Comparison of ENCODE assay signal across 14 mouse cellular contexts in genomic region chr3:24355010-24355409, GRCm38 (mm10).
A peak's percentile ranks its signal among the peaks of the same experiment; 100 is the strongest.
DNase-seq lines count a peak whose midpoint lies in the region; ATAC-seq and TF ChIP-seq lines count a peak whose summit lies in the region.
"Had no signal": no experiment of that assay in that cellular context is flagged by ENCODE, and none has a peak within 500 bp of the region (broad histone marks: within the 10 kb centered on the region; RNA-seq: fewer than 3 reads in every experiment).

No protein-coding gene starts in this region.

- H3K27ac ChIP-seq in embryonic facial prominence, embryonic 11.5 days (replicated peaks; ENCODE audit: low read depth, low read length) = no peak overlapping the region
- no peak overlapping the region for H3K27ac ChIP-seq in limb, embryonic 14.5 days (replicated peaks; ENCODE audit: low read depth, low read length)

- peak; percentile 49 to 55 for DNase-seq in cerebellum, postnatal 10 days
- DNase-seq in cerebellum, postnatal 36 days = no peak
- peak; percentile 3 to 7 for DNase-seq in layer of hippocampus, postnatal 14 days (ENCODE audit: low spot score in 2 of 2)
- no peak for DNase-seq in layer of hippocampus, postnatal 36 days
- peak; percentile 7 for DNase-seq in embryonic facial prominence, embryonic 11.5 days (ENCODE audit: low spot score)
- DNase-seq in limb, embryonic 14.5 days (ENCODE audit: low spot score) = peak; percentile 32
- no peak for DNase-seq in thymus, postnatal 14 days
- DNase-seq in adrenal gland, adult 2 months = no peak
- DNase-seq: cerebellum, adult 18-20 months; kidney, postnatal 25 days; right cerebral cortex, postnatal 14 days had no signal

- H3K4me3 ChIP-seq in embryonic facial prominence, embryonic 11.5 days (ENCODE audit: low read depth, low read length) = no peak overlapping the region
- no peak overlapping the region for H3K4me3 ChIP-seq in limb, embryonic 14.5 days (replicated peaks; ENCODE audit: low read length)
- H3K4me3 ChIP-seq: megakaryocyte, embryonic 14.5 days had no signal

- H3K4me1 ChIP-seq in embryonic facial prominence, embryonic 11.5 days (ENCODE audit: control insufficient read depth, insufficient read depth, low read length) = no peaks in the 10 kb centered on the region
- H3K4me1 ChIP-seq in limb, embryonic 14.5 days (ENCODE audit: control insufficient read depth, insufficient read depth, low read length) = no peaks in the 10 kb centered on the region
- H3K4me1 ChIP-seq: megakaryocyte, embryonic 14.5 days had no signal

- no peak overlapping the region for H3K9ac ChIP-seq in embryonic facial prominence, embryonic 11.5 days (replicated peaks; ENCODE audit: low read length)
- H3K9ac ChIP-seq in limb, embryonic 14.5 days (ENCODE audit: low read depth, low read length, severe bottlenecking) = no peak overlapping the region

- H3K36me3 ChIP-seq in embryonic facial prominence, embryonic 11.5 days (replicated peaks; ENCODE audit: control insufficient read depth, insufficient read depth, low read depth, low read length) = no peaks in the 10 kb centered on the region
- H3K36me3 ChIP-seq in limb, embryonic 14.5 days (ENCODE audit: control insufficient read depth, insufficient read depth, low read length) = no peaks in the 10 kb centered on the region

- H3K4me2 ChIP-seq in embryonic facial prominence, embryonic 11.5 days (ENCODE audit: low read depth, low read length) = no peak overlapping the region
- H3K4me2 ChIP-seq in limb, embryonic 14.5 days (replicated peaks; ENCODE audit: low read depth, low read length, severe bottlenecking) = no peak overlapping the region
- H3K4me2 ChIP-seq: liver, embryonic 11.5 days had no signal

- no peak for TF ChIP-seq POLR2A in limb, embryonic 14.5 days (IDR thresholded peaks at IDR 0.05; ENCODE audit: borderline replicate concordance, extremely low read depth, insufficient read depth, insufficient read length)

- no peaks in the 10 kb centered on the region for H3K27me3 ChIP-seq in embryonic facial prominence, embryonic 11.5 days (ENCODE audit: control insufficient read depth, insufficient read depth, low read length)
- H3K27me3 ChIP-seq in limb, embryonic 14.5 days (ENCODE audit: control insufficient read depth, insufficient read depth, low read length) = no peaks in the 10 kb centered on the region
- H3K27me3 ChIP-seq: CH12.LX; megakaryocyte, embryonic 14.5 days had no signal

- no peak for ATAC-seq in embryonic facial prominence, embryonic 11.5 days (replicated peaks; ENCODE audit: insufficient number of reproducible peaks, low FRiP score, low TSS enrichment, low read depth)
- ATAC-seq in limb, embryonic 14.5 days (ENCODE audit: low FRiP score, low read depth) = peak; percentile 85

- no peaks in the 10 kb centered on the region for H3K9me3 ChIP-seq in embryonic facial prominence, embryonic 11.5 days (replicated peaks; ENCODE audit: control insufficient read depth, low read length)
- no peaks in the 10 kb centered on the region for H3K9me3 ChIP-seq in limb, embryonic 14.5 days (ENCODE audit: control insufficient read depth, low read length)
- H3K9me3 ChIP-seq: megakaryocyte, embryonic 14.5 days had no signal

- WGBS in embryonic facial prominence, embryonic 11.5 days = 58% methylated on average over 2 of the region's 2 CpGs
- 60% methylated on average over 2 of the region's 2 CpGs for WGBS in limb, embryonic 14.5 days

Comparison
In these comparisons a context has a peak if more than half of its experiments do, and no peak if none do; other contexts are left out.
1. DNase-seq: peak in cerebellum, postnatal 10 days (2 of 2), layer of hippocampus, postnatal 14 days (2 of 2), embryonic facial prominence, embryonic 11.5 days (single experiment) and limb, embryonic 14.5 days (single experiment); none in cerebellum, postnatal 36 days (0 of 2), layer of hippocampus, postnatal 36 days (0 of 2), thymus, postnatal 14 days (single experiment) and adrenal gland, adult 2 months (single experiment).